In the genomic region with DNA sequence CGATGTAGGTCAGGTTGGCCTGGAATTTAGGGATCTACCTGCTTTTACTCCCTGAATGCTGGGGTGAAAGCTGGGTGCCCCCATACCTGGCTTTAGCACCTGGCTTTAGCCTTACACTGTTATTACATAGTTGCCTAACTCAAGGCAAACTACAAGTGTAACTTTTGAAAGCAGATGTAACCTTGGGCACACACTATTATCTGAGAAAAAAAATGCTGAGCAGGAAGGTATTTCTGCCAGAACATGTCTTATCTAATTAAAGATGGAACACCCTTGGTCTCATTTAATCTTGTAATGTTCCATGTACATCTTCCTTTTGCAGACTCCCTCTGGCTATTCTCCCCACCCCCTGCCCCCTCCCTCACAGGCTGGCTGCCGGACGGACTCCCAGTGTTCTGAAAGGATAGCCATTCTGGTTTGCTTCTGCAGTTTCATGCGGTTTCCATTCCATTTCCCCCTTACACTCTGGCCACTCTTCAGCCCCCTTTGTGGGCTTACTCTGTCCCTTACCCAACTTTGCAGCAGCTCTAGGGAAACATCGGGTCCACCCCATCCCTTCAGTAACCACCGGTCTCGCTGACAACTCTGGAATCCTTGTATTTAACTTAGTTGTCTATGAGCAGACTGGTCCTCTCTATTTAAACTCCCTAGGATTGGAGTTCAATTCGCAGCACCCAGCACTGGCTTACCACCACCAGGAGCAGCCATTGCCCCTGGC, we compare ENCODE assay signal across 29 mouse cellular contexts. TPM values are rescaled to one million over a fixed set of nuclear protein-coding genes. Genes with fewer than 3 reads are reported as not detected.
DNase-seq lines count a peak whose midpoint lies in the region; ATAC-seq and TF ChIP-seq lines count a peak whose summit lies in the region.
"Had no signal": no experiment of that assay in that cellular context is flagged by ENCODE, and none has a peak within 500 bp of the region (broad histone marks: within the 10 kb centered on the region; RNA-seq: fewer than 3 reads in every experiment).

No protein-coding gene starts in this region.

- H3K9me3 ChIP-seq in liver, postnatal 0 days (ENCODE audit: low read length), result no peaks in the 10 kb centered on the region
- H3K9me3 ChIP-seq in MEL (replicated peaks; ENCODE audit: insufficient read depth, low read length), result no peaks in the 10 kb centered on the region
- no peaks in the 10 kb centered on the region for H3K9me3 ChIP-seq in embryonic facial prominence, embryonic 10.5 days
- H3K9me3 ChIP-seq: embryonic facial prominence, embryonic 12.5 days; embryonic facial prominence, embryonic 15.5 days; G1E; heart, embryonic 12.5 days; heart, embryonic 15.5 days had no signal

- no peak for TF ChIP-seq CTCF in liver, adult 2 months (IDR thresholded peaks at IDR 0.05; ENCODE audit: low read depth, low read length)
- no peak for TF ChIP-seq CTCF in liver, postnatal 0 days (IDR thresholded peaks at IDR 0.05; ENCODE audit: low read depth)
- TF ChIP-seq CTCF in MEL (IDR thresholded peaks at IDR 0.05 in 2 of 3, conservative IDR thresholded peaks at IDR 0.05 in 1 of 3; ENCODE audit: control insufficient read depth in 1 of 3, insufficient read depth in 1 of 3, low read depth in 2 of 3, low read length in 3 of 3, poor library complexity in 1 of 3, severe bottlenecking in 1 of 3), result no peak

- 0 out of 2 replicates have a peak overlapping the region, but pooled peaks have one; percentile 25 for H3K9ac ChIP-seq in liver, adult 2 months (ENCODE audit: low read depth, low read length)
- H3K9ac ChIP-seq in liver, postnatal 0 days (replicated peaks), result no peak overlapping the region
- H3K9ac ChIP-seq in MEL (ENCODE audit: control insufficient read depth, low read depth, low read length, poor library complexity, severe bottlenecking), result no peak overlapping the region
- H3K9ac ChIP-seq: embryonic facial prominence, embryonic 12.5 days; embryonic facial prominence, embryonic 15.5 days; forebrain, postnatal 0 days; heart, embryonic 12.5 days; heart, embryonic 15.5 days; hindbrain, embryonic 14.5 days had no signal

- H3K27me3 ChIP-seq in liver, adult 2 months (ENCODE audit: control insufficient read depth, insufficient read depth, low read length), result no peaks in the 10 kb centered on the region
- H3K27me3 ChIP-seq in liver, postnatal 0 days (ENCODE audit: insufficient read depth, low read length), result no peaks in the 10 kb centered on the region
- no peaks in the 10 kb centered on the region for H3K27me3 ChIP-seq in MEL (ENCODE audit: control insufficient read depth in 1 of 2, insufficient read depth in 2 of 2, low read length in 2 of 2)
- H3K27me3 ChIP-seq in embryonic facial prominence, embryonic 10.5 days (replicated peaks; ENCODE audit: low read depth, poor library complexity, severe bottlenecking), result no peaks in the 10 kb centered on the region
- H3K27me3 ChIP-seq: CH12.LX; embryonic facial prominence, embryonic 12.5 days; embryonic facial prominence, embryonic 15.5 days; heart, embryonic 12.5 days; heart, embryonic 15.5 days had no signal

- no peak overlapping the region for H3K4me2 ChIP-seq in liver, postnatal 0 days (ENCODE audit: low read depth, low read length)
- H3K4me2 ChIP-seq: embryonic facial prominence, embryonic 12.5 days; embryonic facial prominence, embryonic 15.5 days; heart, embryonic 12.5 days; hindbrain, embryonic 14.5 days had no signal

- no peak for TF ChIP-seq RAD21 in MEL (IDR thresholded peaks at IDR 0.05; ENCODE audit: low read depth, low read length)

- H3K27ac ChIP-seq in liver, adult 2 months (replicated peaks; ENCODE audit: insufficient read depth, low read depth, low read length), result peak overlapping the region; percentile 55; the same call in 1 of the 2 replicates
- H3K27ac ChIP-seq in liver, postnatal 0 days (ENCODE audit: low read depth), result no peak overlapping the region
- H3K27ac ChIP-seq in MEL (ENCODE audit: control insufficient read depth, low read depth, low read length), result no peak overlapping the region
- H3K27ac ChIP-seq in embryonic facial prominence, embryonic 10.5 days (replicated peaks), result no peak overlapping the region
- H3K27ac ChIP-seq: embryonic facial prominence, embryonic 12.5 days; embryonic facial prominence, embryonic 15.5 days; gastrocnemius, adult 2 months; heart, embryonic 15.5 days; hindbrain, embryonic 14.5 days; hindbrain, postnatal 0 days had no signal

- no peak for ATAC-seq in liver, postnatal 0 days
- ATAC-seq in megakaryocyte-erythroid progenitor cell, adult 5-6 weeks (replicated peaks; ENCODE audit: low FRiP score, low TSS enrichment, poor library complexity, severe bottlenecking), result peak; percentile 35; the same call in 1 of the 2 replicates
- ATAC-seq: forebrain, embryonic 14.5 days; forebrain, postnatal 0 days; hindbrain, postnatal 0 days had no signal

- TF ChIP-seq POLR2A in liver, adult 2 months (IDR thresholded peaks at IDR 0.05; ENCODE audit: extremely low read depth, insufficient read depth, low read length), result no peak
- TF ChIP-seq POLR2A in MEL (IDR thresholded peaks at IDR 0.05; ENCODE audit: control insufficient read depth in 1 of 2, insufficient read depth in 1 of 2, low read depth in 1 of 2, low read length in 2 of 2, poor library complexity in 1 of 2), result no peak

- 74% methylated on average over 8 of the region's 8 CpGs for WGBS in liver, adult 2 months
- WGBS in liver, postnatal 0 days (ENCODE audit: insufficient replicate concordance), result 65% methylated on average over 8 of the region's 8 CpGs
- WGBS in embryonic facial prominence, embryonic 10.5 days, result 80% methylated on average over 8 of the region's 8 CpGs

- no peaks in the 10 kb centered on the region; the same call in 1 of the 2 replicates for H3K79me2 ChIP-seq in liver, adult 2 months (ENCODE audit: control insufficient read depth, insufficient read depth, low read length)
- H3K79me2 ChIP-seq in MEL (ENCODE audit: control insufficient read depth, insufficient read depth, low read length, poor library complexity), result no peaks in the 10 kb centered on the region

- peak; percentile 58 for DNase-seq in liver, adult 2 months (ENCODE audit: extremely low read depth, low read depth, low spot score)
- no peak for DNase-seq in liver, postnatal 0 days
- no peak for DNase-seq in MEL (ENCODE audit: low read depth, low spot score)
- DNase-seq in testis, postnatal 14 days (ENCODE audit: low spot score), result peak; percentile 35
- DNase-seq in embryonic facial prominence, embryonic 10.5 days (ENCODE audit: low spot score), result no peak
- DNase-seq in layer of hippocampus, postnatal 10 days (ENCODE audit: low spot score in 2 of 2), result no peak
- DNase-seq: adrenal gland, adult 2 months; adrenal gland, postnatal 14 days; B cell, adult 2 months; cerebellum, adult 11 months; cerebellum, adult 2 months; cerebellum, adult 9-11 months; cerebellum, postnatal 36 days; forebrain, postnatal 0 days; gastrocnemius, adult 2 months; gastrocnemius, postnatal 14 days; heart, adult 18-20 months; heart, postnatal 10 days; heart, postnatal 36 days had no signal

- H3K36me3 ChIP-seq in liver, adult 2 months (ENCODE audit: control insufficient read depth, insufficient read depth, low read length), result peaks cover 26% of the 10 kb centered on the region
- peaks cover 11% of the 10 kb centered on the region; the same call in 1 of the 2 replicates for H3K36me3 ChIP-seq in liver, postnatal 0 days (replicated peaks; ENCODE audit: insufficient read depth, low read length)
- peaks cover 0 to 5% of the 10 kb centered on the region in 2 experiments; a peak in 3 of 4 replicates for H3K36me3 ChIP-seq in MEL (ENCODE audit: control insufficient read depth in 1 of 2, insufficient read depth in 2 of 2, low read length in 2 of 2)
- H3K36me3 ChIP-seq in embryonic facial prominence, embryonic 10.5 days (replicated peaks), result peaks cover 48% of the 10 kb centered on the region

- TF ChIP-seq EP300 in liver, postnatal 0 days (IDR thresholded peaks at IDR 0.05; ENCODE audit: low read depth), result no peak
- peak; percentile 17 to 29; a peak in 2 of 4 replicates for TF ChIP-seq EP300 in MEL (IDR thresholded peaks at IDR 0.05; ENCODE audit: low read depth in 1 of 2, low read length in 2 of 2)

- H3K4me1 ChIP-seq in liver, adult 2 months (ENCODE audit: control insufficient read depth, insufficient read depth, low read length), result peaks cover 5% of the 10 kb centered on the region
- H3K4me1 ChIP-seq in liver, postnatal 0 days (ENCODE audit: insufficient read depth), result peaks cover 8% of the 10 kb centered on the region
- H3K4me1 ChIP-seq in MEL (ENCODE audit: control insufficient read depth in 1 of 2, insufficient read depth in 2 of 2, low read length in 2 of 2), result peaks cover 5 to 6% of the 10 kb centered on the region in 2 experiments; a peak in 3 of 4 replicates
- peaks cover 11% of the 10 kb centered on the region for H3K4me1 ChIP-seq in embryonic facial prominence, embryonic 10.5 days

- no peak overlapping the region for H3K4me3 ChIP-seq in liver, adult 2 months (ENCODE audit: insufficient read depth, low read depth, low read length)
- H3K4me3 ChIP-seq in liver, postnatal 0 days (ENCODE audit: low read depth, low read length), result no peak overlapping the region
- no peak overlapping the region for H3K4me3 ChIP-seq in MEL (ENCODE audit: control insufficient read depth in 1 of 2, insufficient read depth in 1 of 2, low read depth in 2 of 2, low read length in 2 of 2)
- no peak overlapping the region for H3K4me3 ChIP-seq in embryonic facial prominence, embryonic 10.5 days
- H3K4me3 ChIP-seq: embryonic facial prominence, embryonic 12.5 days; embryonic facial prominence, embryonic 15.5 days; gastrocnemius, adult 2 months; heart, embryonic 12.5 days; heart, embryonic 15.5 days had no signal

RNA-seq across cellular contexts. Expression of gene Acat3, which starts 1.3 kb away (rescaled TPM):
- total RNA-seq in liver, adult 2 months (2014; rRNA removed), result 255 and 271 TPM in 2 replicates
- polyA plus RNA-seq in liver, adult 2 months (2012; rRNA removed), result 178 and 179 TPM in 2 replicates
- 38.4 and 38.8 TPM in 2 replicates for polyA plus RNA-seq in liver, postnatal 0 days (2015; fragmentation: Nextera tagmentation; extraction: Ambion mirVana)
- 13.6 and 14.6 TPM in 2 replicates for total RNA-seq in MEL (2012; rRNA removed)
- 1 to 10 TPM in 1 of 2 experiments, not detected in 1; 1.0 TPM for polyA plus RNA-seq in MEL (2012; ENCODE audit: insufficient read depth in 1 of 2, insufficient read length in 2 of 2, low read depth in 1 of 2, low replicate concordance in 2 of 2, missing spikeins in 1 of 2)
- 0.33 TPM in 1 of 2 replicates, not detected in the other for total RNA-seq in megakaryocyte-erythroid progenitor cell, adult 5-6 weeks (2014; fragmentation: Nextera tagmentation)
- 0.80 and 1.3 TPM in 2 replicates for total RNA-seq in megakaryocyte-erythroid progenitor cell, adult 5-6 weeks (2017)
- 0.98 and 1.3 TPM in 2 replicates for polyA plus RNA-seq in embryonic facial prominence, embryonic 10.5 days (2016; fragmentation: Nextera tagmentation; extraction: Ambion mirVana)
- 1 to 10 TPM; 2.3 to 4.4 TPM for total RNA-seq in layer of hippocampus, postnatal 10 days (2021)
- total RNA-seq: gastrocnemius, adult 2 months; gastrocnemius, postnatal 14 days; heart, adult 18-20 months; heart, postnatal 10 days had no signal

RNA-seq across cellular contexts. Expression of gene Acat2, which starts 18.8 kb away (rescaled TPM):
- total RNA-seq in liver, adult 2 months (2014; rRNA removed), result 75.1 and 75.7 TPM in 2 replicates
- 44.6 and 45.9 TPM in 2 replicates for polyA plus RNA-seq in liver, adult 2 months (2012; rRNA removed)
- 36.4 and 39.1 TPM in 2 replicates for polyA plus RNA-seq in liver, postnatal 0 days (2015; fragmentation: Nextera tagmentation; extraction: Ambion mirVana)
- total RNA-seq in MEL (2012; rRNA removed), result 54.9 and 60.1 TPM in 2 replicates
- polyA plus RNA-seq in MEL (2012; ENCODE audit: insufficient read depth in 1 of 2, insufficient read length in 2 of 2, low read depth in 1 of 2, low replicate concordance in 2 of 2, missing spikeins in 1 of 2), result 10 to 100 TPM in 1 of 2 experiments, not detected in 1; 33.8 TPM
- total RNA-seq in megakaryocyte-erythroid progenitor cell, adult 5-6 weeks (2014; fragmentation: Nextera tagmentation), result 14.9 and 28.9 TPM in 2 replicates
- 19.2 and 20.2 TPM in 2 replicates for total RNA-seq in megakaryocyte-erythroid progenitor cell, adult 5-6 weeks (2017)
- 348 and 367 TPM in 2 replicates for polyA plus RNA-seq in embryonic facial prominence, embryonic 10.5 days (2016; fragmentation: Nextera tagmentation; extraction: Ambion mirVana)
- total RNA-seq in layer of hippocampus, postnatal 10 days (2021), result 100 to 1,000 TPM; 101 to 110 TPM

RNA-seq across cellular contexts. Expression of gene Mrpl18, which starts 25.6 kb away (rescaled TPM):
- total RNA-seq in liver, adult 2 months (2014; rRNA removed), result 43.6 and 54.6 TPM in 2 replicates
- polyA plus RNA-seq in liver, adult 2 months (2012; rRNA removed), result 27.9 and 41.2 TPM in 2 replicates
- 72.2 and 81.0 TPM in 2 replicates for polyA plus RNA-seq in liver, postnatal 0 days (2015; fragmentation: Nextera tagmentation; extraction: Ambion mirVana)
- total RNA-seq in MEL (2012; rRNA removed), result 238 and 257 TPM in 2 replicates
- 100 to 1,000 TPM in 1 of 2 experiments, not detected in 1; 202 TPM for polyA plus RNA-seq in MEL (2012; ENCODE audit: insufficient read depth in 1 of 2, insufficient read length in 2 of 2, low read depth in 1 of 2, low replicate concordance in 2 of 2, missing spikeins in 1 of 2)
- 165 and 221 TPM in 2 replicates for total RNA-seq in megakaryocyte-erythroid progenitor cell, adult 5-6 weeks (2014; fragmentation: Nextera tagmentation)
- total RNA-seq in megakaryocyte-erythroid progenitor cell, adult 5-6 weeks (2017), result 214 and 219 TPM in 2 replicates
- 198 and 200 TPM in 2 replicates for polyA plus RNA-seq in embryonic facial prominence, embryonic 10.5 days (2016; fragmentation: Nextera tagmentation; extraction: Ambion mirVana)
- total RNA-seq in layer of hippocampus, postnatal 10 days (2021), result 10 to 100 TPM; 54.4 to 62.4 TPM

RNA-seq across cellular contexts. Expression of gene Tcp1, which starts 26.2 kb away (rescaled TPM):
- total RNA-seq in liver, adult 2 months (2014; rRNA removed), result 134 and 136 TPM in 2 replicates
- polyA plus RNA-seq in liver, adult 2 months (2012; rRNA removed), result 39.9 and 50.2 TPM in 2 replicates
- polyA plus RNA-seq in liver, postnatal 0 days (2015; fragmentation: Nextera tagmentation; extraction: Ambion mirVana), result 136 TPM in 2 replicates
- 570 and 598 TPM in 2 replicates for total RNA-seq in MEL (2012; rRNA removed)
- polyA plus RNA-seq in MEL (2012; ENCODE audit: insufficient read depth in 1 of 2, insufficient read length in 2 of 2, low read depth in 1 of 2, low replicate concordance in 2 of 2, missing spikeins in 1 of 2), result 1,000 to 10,000 TPM in 1 of 2 experiments, 100 to 1,000 TPM in 1; 485 to 1,425 TPM
- 481 and 497 TPM in 2 replicates for total RNA-seq in megakaryocyte-erythroid progenitor cell, adult 5-6 weeks (2014; fragmentation: Nextera tagmentation)
- total RNA-seq in megakaryocyte-erythroid progenitor cell, adult 5-6 weeks (2017), result 1,112 and 1,392 TPM in 2 replicates
- 548 and 551 TPM in 2 replicates for polyA plus RNA-seq in embryonic facial prominence, embryonic 10.5 days (2016; fragmentation: Nextera tagmentation; extraction: Ambion mirVana)
- 100 to 1,000 TPM; 224 to 239 TPM for total RNA-seq in layer of hippocampus, postnatal 10 days (2021)

RNA-seq across cellular contexts. Expression of gene Pnldc1, which starts 31.7 kb away (rescaled TPM):
- total RNA-seq in liver, adult 2 months (2014; rRNA removed), result 0.27 and 1.3 TPM in 2 replicates
- 1.1 and 1.5 TPM in 2 replicates for polyA plus RNA-seq in liver, adult 2 months (2012; rRNA removed)
- 0.47 and 0.95 TPM in 2 replicates for polyA plus RNA-seq in liver, postnatal 0 days (2015; fragmentation: Nextera tagmentation; extraction: Ambion mirVana)
- 0.36 and 0.54 TPM in 2 replicates for total RNA-seq in MEL (2012; rRNA removed)
- polyA plus RNA-seq in MEL (2012; ENCODE audit: insufficient read depth in 1 of 2, insufficient read length in 2 of 2, low read depth in 1 of 2, low replicate concordance in 2 of 2, missing spikeins in 1 of 2), result 1 to 10 TPM in 1 of 2 experiments, not detected in 1; 1.1 TPM
- 12.4 TPM in 1 of 2 replicates, not detected in the other for total RNA-seq in megakaryocyte-erythroid progenitor cell, adult 5-6 weeks (2014; fragmentation: Nextera tagmentation)
- total RNA-seq in megakaryocyte-erythroid progenitor cell, adult 5-6 weeks (2017), result 0.15 TPM in 1 of 2 replicates, not detected in the other
- 2.4 and 3.4 TPM in 2 replicates for polyA plus RNA-seq in embryonic facial prominence, embryonic 10.5 days (2016; fragmentation: Nextera tagmentation; extraction: Ambion mirVana)
- total RNA-seq in layer of hippocampus, postnatal 10 days (2021), result 1 to 10 TPM; 1.3 to 2.8 TPM
- polyA plus RNA-seq: G1E had no signal

Comparison
In these comparisons a context has a peak if more than half of its experiments do, and no peak if none do; other contexts are left out.
1. DNase-seq: peak in liver, adult 2 months (single experiment) and testis, postnatal 14 days (single experiment); none in liver, postnatal 0 days (single experiment), MEL (single experiment), embryonic facial prominence, embryonic 10.5 days (single experiment) and layer of hippocampus, postnatal 10 days (0 of 2).
2. RNA of gene Acat3, which starts 1.3 kb away (total RNA-seq): 255 to 271 TPM in liver, adult 2 months; 13.6 to 14.6 TPM in MEL, 2.3 to 4.4 TPM in layer of hippocampus, postnatal 10 days and 0.33 to 1.3 TPM in megakaryocyte-erythroid progenitor cell, adult 5-6 weeks; every median in the first group is over 10 times any median in the second.